ENCODE assay signal across 8 mouse cellular contexts in genomic region chr9:21183905-21184413, GRCm38 (mm10). TPM values are rescaled to one million over a fixed set of nuclear protein-coding genes. Genes with fewer than 3 reads are reported as not detected.
DNase-seq lines count a peak whose midpoint lies in the region; ATAC-seq lines count a peak whose summit lies in the region.

No protein-coding gene starts in this region.

- no peaks in the 10 kb centered on the region for H3K9me3 ChIP-seq in forebrain, embryonic 10.5 days

- ATAC-seq in megakaryocyte, adult 5-6 weeks (ENCODE audit: poor library complexity, severe bottlenecking), result peak; percentile 89

- WGBS in forebrain, embryonic 10.5 days, result 6% methylated on average over 34 of the region's 34 CpGs

- no peak overlapping the region; the same call in 1 of the 2 replicates for H3K27ac ChIP-seq in forebrain, embryonic 10.5 days

- intact Hi-C loops in heart, postnatal 14 days (cut with DNase I), result no loop called here

- H3K4me3 ChIP-seq in forebrain, embryonic 10.5 days, result peak overlapping the region; percentile 33

- peaks cover 44% of the 10 kb centered on the region for H3K4me1 ChIP-seq in forebrain, embryonic 10.5 days

- H3K36me3 ChIP-seq in forebrain, embryonic 10.5 days (replicated peaks), result no peaks in the 10 kb centered on the region

- H3K27me3 ChIP-seq in forebrain, embryonic 10.5 days (ENCODE audit: poor library complexity, severe bottlenecking), result peaks cover 73% of the 10 kb centered on the region

- peak; percentile 28 for DNase-seq in right cerebral cortex, adult 18-20 months
- DNase-seq in right cerebral cortex, postnatal 4 days, result no peak
- DNase-seq in forebrain, embryonic 10.5 days (ENCODE audit: extremely low spot score, low spot score), result no peak
- DNase-seq in heart, postnatal 14 days, result peak; percentile 74 to 76
- peak; percentile 62 to 83 for DNase-seq in kidney, postnatal 25 days
- DNase-seq in spleen, postnatal 4 days (ENCODE audit: low spot score in 2 of 2), result peak; percentile 72 to 87
- DNase-seq in frontal cortex, postnatal 14 days (ENCODE audit: low spot score in 2 of 2), result no peak

RNA-seq across cellular contexts. Expression of gene Pde4a, which starts 18.4 kb away (rescaled TPM):
- polyA plus RNA-seq in forebrain, embryonic 10.5 days (2016; fragmentation: Nextera tagmentation; extraction: Ambion mirVana), result 3.8 and 4.3 TPM in 2 replicates
- 10 to 100 TPM; 36.7 to 37.5 TPM for total RNA-seq in heart, postnatal 14 days (2021)
- total RNA-seq in megakaryocyte, adult 5-6 weeks (2015), result 6.8 and 7.3 TPM in 2 replicates
- total RNA-seq in megakaryocyte, adult 5-6 weeks (2017), result 3.0 and 3.9 TPM in 2 replicates

RNA-seq across cellular contexts. Expression of gene Cdc37, which starts 34.2 kb away (rescaled TPM):
- polyA plus RNA-seq in forebrain, embryonic 10.5 days (2016; fragmentation: Nextera tagmentation; extraction: Ambion mirVana), result 351 and 371 TPM in 2 replicates
- total RNA-seq in heart, postnatal 14 days (2021), result 100 to 1,000 TPM; 151 to 157 TPM
- total RNA-seq in megakaryocyte, adult 5-6 weeks (2015), result 39.6 and 49.0 TPM in 2 replicates
- total RNA-seq in megakaryocyte, adult 5-6 weeks (2017), result 149 and 165 TPM in 2 replicates

RNA-seq across cellular contexts. Expression of gene Tyk2, which starts 52.9 kb away (rescaled TPM):
- 12.6 and 13.4 TPM in 2 replicates for polyA plus RNA-seq in forebrain, embryonic 10.5 days (2016; fragmentation: Nextera tagmentation; extraction: Ambion mirVana)
- 1 to 10 TPM; 9.2 TPM for total RNA-seq in heart, postnatal 14 days (2021)
- 24.9 and 30.9 TPM in 2 replicates for total RNA-seq in megakaryocyte, adult 5-6 weeks (2015)
- total RNA-seq in megakaryocyte, adult 5-6 weeks (2017), result 33.5 and 37.0 TPM in 2 replicates

RNA-seq across cellular contexts. Expression of gene Keap1, which starts 55.2 kb away (rescaled TPM):
- 46.7 and 48.6 TPM in 2 replicates for polyA plus RNA-seq in forebrain, embryonic 10.5 days (2016; fragmentation: Nextera tagmentation; extraction: Ambion mirVana)
- total RNA-seq in heart, postnatal 14 days (2021), result 10 to 100 TPM; 38.6 to 40.8 TPM
- 17.7 and 18.8 TPM in 2 replicates for total RNA-seq in megakaryocyte, adult 5-6 weeks (2015)
- 34.0 and 36.9 TPM in 2 replicates for total RNA-seq in megakaryocyte, adult 5-6 weeks (2017)

Comparison
In these comparisons a context has a peak if more than half of its experiments do, and no peak if none do; other contexts are left out.
1. DNase-seq: peak in right cerebral cortex, adult 18-20 months (single experiment), heart, postnatal 14 days (2 of 2), kidney, postnatal 25 days (2 of 2) and spleen, postnatal 4 days (2 of 2); none in right cerebral cortex, postnatal 4 days (single experiment), forebrain, embryonic 10.5 days (single experiment) and frontal cortex, postnatal 14 days (0 of 2).
2. RNA of gene Pde4a, which starts 18.4 kb away (total RNA-seq): 36.7 to 37.5 TPM in heart, postnatal 14 days; 3.0 to 7.3 TPM in megakaryocyte, adult 5-6 weeks; every median in the first group is over 4 times any median in the second.